Mouse (Mus musculus) myocyte (in vitro differentiated cells): ENCODE measurements around the gene Dlgap1. TPM values are rescaled to one million over a fixed set of nuclear protein-coding genes. Genes with fewer than 3 reads are reported as not detected.

Experiments used
- H3K27me3 ChIP-seq: one replicate; pipeline ENCODE4 v1.6.1; 2011; ENCODE audit not compliant: control insufficient read depth, insufficient read depth, insufficient read length
- H3K36me3 ChIP-seq: one replicate; pipeline ENCODE4 v1.6.1; 2011; ENCODE audit not compliant: control insufficient read depth, insufficient read depth
- H3K4me2 ChIP-seq: one replicate; pipeline ENCODE4 v1.6.1; 2011; ENCODE audit warnings: low read depth, control low read depth
- H3K4me3 ChIP-seq: one replicate; pipeline ENCODE4 v1.5.1; 2011; ENCODE audit warnings: mild to moderate bottlenecking, control low read depth, moderate library complexity
- H3K79me2 ChIP-seq: one replicate; pipeline ENCODE4 v1.6.1; 2011; ENCODE audit not compliant: control insufficient read depth, insufficient read depth
- H3ac ChIP-seq: one replicate; pipeline ENCODE4 v1.6.1; 2011; ENCODE audit not compliant: control insufficient read depth, insufficient read length
- CEBPB ChIP-seq: IDR thresholded peaks from 2 replicates; pipeline ENCODE4 v1.6.1; 2011; ENCODE audit warnings: mild to moderate bottlenecking, moderate library complexity; ENCODE audit not compliant: poor library complexity, insufficient read depth, severe bottlenecking
- E2F4 ChIP-seq: IDR thresholded peaks from one replicate; pipeline ENCODE4 v1.6.1; 2011; ENCODE audit warnings: mild to moderate bottlenecking, control low read depth, moderate library complexity; ENCODE audit not compliant: insufficient read depth
- MAX ChIP-seq: IDR thresholded peaks from one replicate; pipeline ENCODE4 v1.6.1; 2011; ENCODE audit warnings: low read depth, mild to moderate bottlenecking, control low read depth
- MYOD1 ChIP-seq, 3 experiments: IDR thresholded peaks; one replicate each; pipeline ENCODE4 v1.6.1; 2011; ENCODE audit warnings: control low read depth in 2 of 3, low read depth in 2 of 3, mild to moderate bottlenecking in 2 of 3, moderate library complexity in 1 of 3; ENCODE audit not compliant: insufficient read length in 2 of 3, control insufficient read depth in 1 of 3
- MYOG ChIP-seq, 3 experiments: IDR thresholded peaks; one replicate each; pipeline ENCODE4 v1.6.1; 2011; ENCODE audit warnings: control low read depth in 2 of 3, low read depth in 2 of 3, mild to moderate bottlenecking in 2 of 3; ENCODE audit not compliant: insufficient read length in 2 of 3, control insufficient read depth in 1 of 3, insufficient read depth in 1 of 3
- POLR2A ChIP-seq: IDR thresholded peaks from one replicate; pipeline ENCODE4 v1.6.1; 2011; ENCODE audit warnings: low read depth, mild to moderate bottlenecking, control low read depth, moderate library complexity; ENCODE audit not compliant: insufficient read length
- POLR2AphosphoS2 ChIP-seq: IDR thresholded peaks from one replicate; pipeline ENCODE4 v1.6.1; 2011; ENCODE audit warnings: low read depth, control low read depth; ENCODE audit not compliant: insufficient read length
- REST ChIP-seq: IDR thresholded peaks from one replicate; pipeline ENCODE4 v1.6.1; 2011; ENCODE audit warnings: mild to moderate bottlenecking, control low read depth, moderate library complexity; ENCODE audit not compliant: insufficient read depth, insufficient read length
- SRF ChIP-seq: IDR thresholded peaks from one replicate; pipeline ENCODE4 v1.6.1; 2011; ENCODE audit warnings: low read depth; ENCODE audit not compliant: control insufficient read depth, insufficient read length
- TCF12 ChIP-seq: IDR thresholded peaks from one replicate; pipeline ENCODE4 v1.6.1; 2011; ENCODE audit warnings: mild to moderate bottlenecking, control low read depth; ENCODE audit not compliant: poor library complexity, insufficient read depth, severe bottlenecking
- TCF3 ChIP-seq: IDR thresholded peaks from one replicate; pipeline ENCODE4 v1.6.1; 2011; ENCODE audit warnings: low read depth, control low read depth; ENCODE audit not compliant: insufficient read length
- USF1 ChIP-seq: IDR thresholded peaks from one replicate; pipeline ENCODE4 v1.6.1; 2011; ENCODE audit warnings: low read depth, mild to moderate bottlenecking, control low read depth, moderate library complexity
- polyA plus RNA-seq: library from polyadenylated mRNA; unstranded; fragments of >200 nt; fragmentation: generic; extraction: Trizol; gene quantifications from one replicate; pipeline ENCODE4 v1.2.1, GENCODE M21; 2012; ENCODE audit warnings: missing spikeins

Dlgap1 gene
- polyA plus RNA-seq, 1 experiment: 0.31 TPM

- H3K79me2 ChIP-seq: no peaks in the 10 kb centered on the region
- H3K36me3 ChIP-seq: no peaks in the 10 kb centered on the region
- H3K27me3 ChIP-seq: no peaks in the 10 kb centered on the region
- TF ChIP-seq E2F4 (no peak), MYOD1 (IDR thresholded peaks at IDR 0.05; ENCODE audit: control insufficient read depth in 1 of 3, insufficient read length in 2 of 3, low read depth in 2 of 3) (no peak), POLR2AphosphoS2 (no peak), USF1 (no peak), REST (no peak), TCF3 (no peak), MAX (no peak), POLR2A (no peak), CEBPB (no peak), MYOG (IDR thresholded peaks at IDR 0.05; ENCODE audit: control insufficient read depth in 1 of 3, insufficient read depth in 1 of 3, insufficient read length in 2 of 3, low read depth in 2 of 3) (no peak), SRF (no peak), TCF12 (no peak)
- H3K4me3 ChIP-seq: no peak overlapping the region
- no peak overlapping the region for H3K4me2 ChIP-seq
- no peak overlapping the region for H3ac ChIP-seq
Measured at GRCm38 (mm10) chr17:70870581-70870980, 901.7 kb downstream of the Dlgap1 start.
